Mouse (Mus musculus): ENCODE measurements around the gene Cxcl14. TPM values are rescaled to one million over a fixed set of nuclear protein-coding genes. Genes with fewer than 3 reads are reported as not detected.
A peak's percentile ranks its signal among the peaks of the same experiment; 100 is the strongest.

The Cxcl14 gene
- polyA plus RNA-seq, 1 experiment: 2.3 TPM

DNA sequence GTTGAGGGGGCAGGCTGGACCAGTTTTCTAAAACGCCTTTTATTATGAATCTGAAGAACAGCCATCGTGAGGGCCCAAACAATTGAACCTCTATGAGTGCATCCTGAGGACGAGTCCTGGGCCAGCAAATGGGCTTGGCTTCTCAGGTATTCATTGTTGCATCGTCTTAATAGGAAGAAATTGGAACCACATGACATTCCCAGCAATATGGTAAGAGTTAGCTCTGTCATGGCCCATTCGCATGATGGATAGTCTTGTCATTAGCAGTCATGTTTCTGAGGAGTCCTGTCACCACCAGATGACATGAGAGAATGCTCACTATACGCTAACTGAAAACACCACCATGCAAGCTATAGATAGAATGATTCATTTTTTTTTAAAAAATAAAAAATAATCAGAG is 32.8 kb upstream of the Cxcl14 start:
- H3K9ac ChIP-seq (ENCODE audit: low read depth, poor library complexity, severe bottlenecking): no peak overlapping the region
- H3K36me3 ChIP-seq (ENCODE audit: control insufficient read depth, insufficient read depth, low read length, poor library complexity, severe bottlenecking): no peaks in the 10 kb centered on the region
- H3K27me3 ChIP-seq (ENCODE audit: control insufficient read depth, insufficient read depth, low read length, poor library complexity, severe bottlenecking): no peaks in the 10 kb centered on the region
- TF ChIP-seq POLR2A (IDR thresholded peaks at IDR 0.05; ENCODE audit: insufficient read depth, low read length): no peak
- no peak for TF ChIP-seq CTCF (IDR thresholded peaks at IDR 0.05; ENCODE audit: low read depth, low read length)
- TF ChIP-seq EP300 (IDR thresholded peaks at IDR 0.05; ENCODE audit: insufficient read depth, low read depth, low read length): no peak
- no peak overlapping the region for H3K4me3 ChIP-seq (ENCODE audit: low read depth, low read length)
- no peaks in the 10 kb centered on the region for H3K4me1 ChIP-seq (ENCODE audit: control insufficient read depth, insufficient read depth, low read length)
- H3K9me3 ChIP-seq (replicated peaks; ENCODE audit: control insufficient read depth, insufficient read depth, low read length, poor library complexity, severe bottlenecking): no peaks in the 10 kb centered on the region
- no peak overlapping the region for H3K27ac ChIP-seq (ENCODE audit: insufficient read depth, low read length)

DNA sequence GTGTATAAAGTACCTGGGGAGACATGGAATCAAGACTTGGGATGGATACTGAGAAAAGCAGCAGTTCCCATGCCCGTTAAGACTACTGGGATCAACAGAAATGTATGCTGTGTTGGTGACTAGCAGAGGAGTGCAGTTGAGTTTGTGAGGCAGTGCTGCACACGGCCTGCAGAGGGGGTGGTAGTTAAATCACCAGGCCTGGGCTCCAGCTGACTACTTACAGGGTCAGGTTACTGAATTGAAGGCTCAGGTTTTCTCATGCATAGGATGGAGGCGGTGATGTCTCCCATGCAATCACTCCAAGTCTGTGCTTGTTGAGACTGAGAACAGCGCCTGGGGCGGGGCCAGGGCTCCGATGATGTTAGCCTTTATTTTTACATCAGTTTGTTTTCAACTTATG is 31.4 kb upstream of the Cxcl14 start:
- no peaks in the 10 kb centered on the region for H3K27me3 ChIP-seq (ENCODE audit: control insufficient read depth, insufficient read depth, low read length, poor library complexity, severe bottlenecking)
- no peak overlapping the region for H3K4me3 ChIP-seq (ENCODE audit: low read depth, low read length)
- no peaks in the 10 kb centered on the region for H3K4me1 ChIP-seq (ENCODE audit: control insufficient read depth, insufficient read depth, low read length)
- TF ChIP-seq POLR2A (IDR thresholded peaks at IDR 0.05; ENCODE audit: insufficient read depth, low read length) (no peak), EP300 (IDR thresholded peaks at IDR 0.05; ENCODE audit: insufficient read depth, low read depth, low read length) (peak; percentile 33; the same call in 1 of the 2 replicates), CTCF (IDR thresholded peaks at IDR 0.05; ENCODE audit: low read depth, low read length) (peak; percentile 81)
- H3K36me3 ChIP-seq (ENCODE audit: control insufficient read depth, insufficient read depth, low read length, poor library complexity, severe bottlenecking): no peaks in the 10 kb centered on the region
- no peak overlapping the region for H3K9ac ChIP-seq (ENCODE audit: low read depth, poor library complexity, severe bottlenecking)
- H3K9me3 ChIP-seq (replicated peaks; ENCODE audit: control insufficient read depth, insufficient read depth, low read length, poor library complexity, severe bottlenecking): no peaks in the 10 kb centered on the region
- no peak overlapping the region for H3K27ac ChIP-seq (ENCODE audit: insufficient read depth, low read length)

DNA sequence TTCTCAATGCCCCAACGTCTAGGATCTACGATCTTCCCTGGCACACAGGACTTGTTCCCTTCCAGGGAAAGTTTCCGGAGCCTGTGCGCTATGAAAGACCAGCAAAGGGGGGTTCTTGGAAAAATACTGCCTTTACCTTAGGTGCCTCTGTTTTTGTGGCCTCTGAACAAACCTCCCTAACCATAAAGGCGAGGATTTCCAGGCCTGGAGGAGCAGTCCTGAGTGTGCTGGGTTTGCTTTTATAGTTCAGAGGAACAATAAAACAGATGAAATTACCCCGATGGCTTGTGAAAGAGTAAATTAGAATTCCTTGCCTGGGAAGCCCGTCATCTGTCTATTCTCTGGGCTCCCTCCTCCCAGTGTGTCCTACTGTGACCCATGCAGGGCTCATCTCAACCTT is 25.3 kb upstream of the Cxcl14 start:
- H3K9ac ChIP-seq (ENCODE audit: low read depth, poor library complexity, severe bottlenecking): no peak overlapping the region
- H3K27me3 ChIP-seq (ENCODE audit: control insufficient read depth, insufficient read depth, low read length, poor library complexity, severe bottlenecking): no peaks in the 10 kb centered on the region
- no peaks in the 10 kb centered on the region for H3K36me3 ChIP-seq (ENCODE audit: control insufficient read depth, insufficient read depth, low read length, poor library complexity, severe bottlenecking)
- no peaks in the 10 kb centered on the region for H3K4me1 ChIP-seq (ENCODE audit: control insufficient read depth, insufficient read depth, low read length)
- H3K9me3 ChIP-seq (replicated peaks; ENCODE audit: control insufficient read depth, insufficient read depth, low read length, poor library complexity, severe bottlenecking): no peaks in the 10 kb centered on the region
- no peak overlapping the region for H3K27ac ChIP-seq (ENCODE audit: insufficient read depth, low read length)
- no peak overlapping the region for H3K4me3 ChIP-seq (ENCODE audit: low read depth, low read length)
- TF ChIP-seq EP300 (IDR thresholded peaks at IDR 0.05; ENCODE audit: insufficient read depth, low read depth, low read length): no peak
- TF ChIP-seq POLR2A (IDR thresholded peaks at IDR 0.05; ENCODE audit: insufficient read depth, low read length): no peak
- TF ChIP-seq CTCF (IDR thresholded peaks at IDR 0.05; ENCODE audit: low read depth, low read length): no peak

DNA sequence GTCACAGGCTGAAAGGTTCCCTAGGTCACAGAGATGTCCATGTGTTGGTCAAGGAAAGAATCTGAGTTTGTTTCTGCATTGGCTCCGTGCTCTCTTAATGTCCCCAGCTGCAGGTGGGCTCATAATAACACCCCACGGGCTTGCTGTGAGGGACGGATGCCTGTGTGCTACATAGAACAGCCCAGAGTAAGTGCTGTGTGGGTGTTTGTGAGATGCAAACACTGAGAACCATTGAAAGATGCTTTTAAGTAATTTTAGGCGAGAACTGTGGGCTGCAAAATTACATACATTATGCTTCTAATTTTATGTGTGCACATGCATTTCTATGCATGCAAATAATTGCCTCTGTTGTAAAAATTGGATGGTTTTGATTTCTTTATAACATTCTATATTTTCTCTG is 20.6 kb upstream of the Cxcl14 start:
- TF ChIP-seq CTCF (IDR thresholded peaks at IDR 0.05; ENCODE audit: low read depth, low read length): no peak
- no peak for TF ChIP-seq EP300 (IDR thresholded peaks at IDR 0.05; ENCODE audit: insufficient read depth, low read depth, low read length)
- no peak for TF ChIP-seq POLR2A (IDR thresholded peaks at IDR 0.05; ENCODE audit: insufficient read depth, low read length)
- Histone ChIP-seq H3K27me3 (ENCODE audit: control insufficient read depth, insufficient read depth, low read length, poor library complexity, severe bottlenecking) (no peaks in the 10 kb centered on the region), H3K9ac (ENCODE audit: low read depth, poor library complexity, severe bottlenecking) (no peak overlapping the region), H3K36me3 (ENCODE audit: control insufficient read depth, insufficient read depth, low read length, poor library complexity, severe bottlenecking) (no peaks in the 10 kb centered on the region), H3K27ac (ENCODE audit: insufficient read depth, low read length) (no peak overlapping the region), H3K4me1 (ENCODE audit: control insufficient read depth, insufficient read depth, low read length) (no peaks in the 10 kb centered on the region), H3K9me3 (replicated peaks; ENCODE audit: control insufficient read depth, insufficient read depth, low read length, poor library complexity, severe bottlenecking) (no peaks in the 10 kb centered on the region), H3K4me3 (ENCODE audit: low read depth, low read length) (no peak overlapping the region)

DNA sequence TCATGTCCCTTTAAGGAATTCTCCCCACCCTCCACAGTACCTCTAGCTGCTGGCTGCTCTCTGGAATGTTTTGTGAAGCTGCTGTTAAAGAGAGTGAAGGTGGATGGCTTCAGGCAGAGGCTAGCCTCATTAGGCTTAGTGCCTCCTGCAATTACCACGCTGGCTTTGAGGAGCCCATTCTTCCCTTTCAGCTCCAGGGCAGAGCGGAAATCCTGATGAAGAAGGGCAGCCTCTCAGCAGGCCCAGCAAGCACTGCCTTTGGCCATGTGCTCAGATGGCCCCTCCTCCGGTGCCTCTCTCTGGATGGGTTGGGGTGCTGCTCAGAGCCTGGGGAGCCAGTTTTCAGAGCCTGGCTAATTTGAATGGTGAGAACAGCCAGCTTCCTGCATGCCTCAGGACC is 18.9 kb upstream of the Cxcl14 start:
- H3K4me1 ChIP-seq (ENCODE audit: control insufficient read depth, insufficient read depth, low read length): no peaks in the 10 kb centered on the region
- no peaks in the 10 kb centered on the region for H3K36me3 ChIP-seq (ENCODE audit: control insufficient read depth, insufficient read depth, low read length, poor library complexity, severe bottlenecking)
- H3K27ac ChIP-seq (ENCODE audit: insufficient read depth, low read length): no peak overlapping the region
- H3K9me3 ChIP-seq (replicated peaks; ENCODE audit: control insufficient read depth, insufficient read depth, low read length, poor library complexity, severe bottlenecking): 0 out of 2 replicates have a peak, but pooled peaks cover 4% of the 10 kb centered on the region
- no peak overlapping the region for H3K4me3 ChIP-seq (ENCODE audit: low read depth, low read length)
- no peak overlapping the region for H3K9ac ChIP-seq (ENCODE audit: low read depth, poor library complexity, severe bottlenecking)
- TF ChIP-seq EP300 (IDR thresholded peaks at IDR 0.05; ENCODE audit: insufficient read depth, low read depth, low read length) (no peak), CTCF (IDR thresholded peaks at IDR 0.05; ENCODE audit: low read depth, low read length) (no peak), POLR2A (IDR thresholded peaks at IDR 0.05; ENCODE audit: insufficient read depth, low read length) (no peak)
- no peaks in the 10 kb centered on the region for H3K27me3 ChIP-seq (ENCODE audit: control insufficient read depth, insufficient read depth, low read length, poor library complexity, severe bottlenecking)

DNA sequence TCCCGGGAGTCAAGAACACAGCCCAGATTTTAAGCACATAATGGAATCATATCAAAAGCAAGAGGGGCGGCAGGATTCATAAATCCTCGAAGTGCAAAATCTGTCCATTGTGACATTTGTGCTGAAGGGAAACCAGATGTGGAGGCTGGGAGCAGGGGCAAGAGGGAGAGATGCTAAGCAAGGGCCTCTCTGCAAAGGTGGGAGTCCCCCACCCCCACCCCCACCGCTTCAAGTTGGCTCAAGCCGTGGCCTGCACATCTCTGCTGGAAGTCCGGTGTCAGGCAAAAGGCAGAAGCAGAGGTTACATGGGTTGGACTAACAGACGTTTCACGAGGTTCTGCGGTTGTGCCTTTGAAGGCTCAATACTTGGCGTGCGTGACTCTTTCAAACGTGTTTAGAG is 8.7 kb upstream of the Cxcl14 start:
- H3K27ac ChIP-seq (ENCODE audit: insufficient read depth, low read length): no peak overlapping the region
- no peaks in the 10 kb centered on the region for H3K4me1 ChIP-seq (ENCODE audit: control insufficient read depth, insufficient read depth, low read length)

More for the DNA sequence above, 8.7 kb upstream of the Cxcl14 start:
- Histone ChIP-seq H3K9ac (ENCODE audit: low read depth, poor library complexity, severe bottlenecking) (no peak overlapping the region), H3K4me3 (ENCODE audit: low read depth, low read length) (no peak overlapping the region), H3K36me3 (ENCODE audit: control insufficient read depth, insufficient read depth, low read length, poor library complexity, severe bottlenecking) (no peaks in the 10 kb centered on the region), H3K9me3 (replicated peaks; ENCODE audit: control insufficient read depth, insufficient read depth, low read length, poor library complexity, severe bottlenecking) (no peaks in the 10 kb centered on the region), H3K27me3 (ENCODE audit: control insufficient read depth, insufficient read depth, low read length, poor library complexity, severe bottlenecking) (no peaks in the 10 kb centered on the region)
- TF ChIP-seq EP300 (IDR thresholded peaks at IDR 0.05; ENCODE audit: insufficient read depth, low read depth, low read length) (no peak), CTCF (IDR thresholded peaks at IDR 0.05; ENCODE audit: low read depth, low read length) (no peak), POLR2A (IDR thresholded peaks at IDR 0.05; ENCODE audit: insufficient read depth, low read length) (no peak)
